9 mouse cellular contexts compared by ENCODE assay signal in the genomic region with DNA sequence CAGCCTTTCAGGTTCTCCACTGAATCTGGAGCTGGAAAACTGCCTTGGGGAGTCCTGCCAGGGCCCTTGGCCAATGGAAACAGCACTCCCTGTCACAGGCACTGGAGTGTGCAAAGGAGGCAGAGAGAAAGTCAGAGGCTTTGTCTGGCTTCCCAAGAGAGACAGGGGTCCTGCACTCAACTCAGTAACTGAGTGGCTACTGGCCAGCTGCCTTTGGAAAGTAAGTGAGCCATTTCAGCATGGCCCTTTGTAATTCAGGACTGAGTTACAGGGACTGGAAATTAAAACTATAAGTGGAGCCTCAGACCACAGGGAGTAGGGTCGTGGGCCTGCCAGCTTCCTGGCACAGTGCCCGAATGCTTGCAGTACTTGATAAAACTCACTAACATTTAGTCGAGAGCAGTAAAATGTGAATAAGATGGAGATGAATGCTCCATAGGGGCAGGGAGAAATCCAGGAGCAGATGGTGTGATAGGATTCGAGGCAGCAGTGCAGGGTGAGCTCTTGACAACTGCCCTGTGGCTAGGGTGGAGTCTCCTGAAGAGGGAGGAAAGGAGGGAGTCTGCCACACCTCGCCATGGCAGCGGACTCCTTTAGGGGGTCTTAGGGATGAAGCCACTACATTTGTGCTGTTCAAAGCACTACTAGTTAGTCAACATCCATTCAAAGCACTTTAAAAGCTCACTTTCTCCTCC. TPM values are rescaled to one million over a fixed set of nuclear protein-coding genes. Genes with fewer than 3 reads are reported as not detected.
A peak's percentile ranks its signal among the peaks of the same experiment; 100 is the strongest.
DNase-seq lines count a peak whose midpoint lies in the region; ATAC-seq and TF ChIP-seq lines count a peak whose summit lies in the region.
"Had no signal": no experiment of that assay in that cellular context is flagged by ENCODE, and none has a peak within 500 bp of the region (broad histone marks: within the 10 kb centered on the region; RNA-seq: fewer than 3 reads in every experiment).

No protein-coding gene starts in this region.

- H3K9me3 ChIP-seq in neural tube, embryonic 11.5 days (ENCODE audit: control insufficient read depth, low read length): no peaks in the 10 kb centered on the region
- no peaks in the 10 kb centered on the region for H3K9me3 ChIP-seq in forebrain, postnatal 0 days (ENCODE audit: low read length)
- no peaks in the 10 kb centered on the region for H3K9me3 ChIP-seq in lung, embryonic 15.5 days

- H3K4me3 ChIP-seq in neural tube, embryonic 11.5 days (ENCODE audit: low read depth, low read length): no peak overlapping the region
- H3K4me3 ChIP-seq in forebrain, postnatal 0 days (ENCODE audit: low read depth, low read length): no peak overlapping the region
- no peak overlapping the region for H3K4me3 ChIP-seq in lung, embryonic 15.5 days

- no peaks in the 10 kb centered on the region for H3K36me3 ChIP-seq in neural tube, embryonic 11.5 days (ENCODE audit: control insufficient read depth, insufficient read depth, low read length)
- no peaks in the 10 kb centered on the region for H3K36me3 ChIP-seq in forebrain, postnatal 0 days (ENCODE audit: insufficient read depth)
- no peaks in the 10 kb centered on the region for H3K36me3 ChIP-seq in lung, embryonic 15.5 days

- TF ChIP-seq CTCF in forebrain, postnatal 0 days (IDR thresholded peaks at IDR 0.05; ENCODE audit: low read depth): no peak

- no peak overlapping the region for H3K9ac ChIP-seq in neural tube, embryonic 11.5 days (ENCODE audit: low read length)
- H3K9ac ChIP-seq in forebrain, postnatal 0 days: no peak overlapping the region
- H3K9ac ChIP-seq in lung, embryonic 15.5 days: no peak overlapping the region
- H3K9ac ChIP-seq: liver, embryonic 14.5 days had no signal

- peak; percentile 56; the same call in 1 of the 2 replicates for ATAC-seq in neural tube, embryonic 11.5 days (ENCODE audit: insufficient read depth, low FRiP score, low TSS enrichment)
- ATAC-seq in forebrain, postnatal 0 days: peak; percentile 93
- peak; percentile 90 for ATAC-seq in lung, embryonic 15.5 days (ENCODE audit: borderline replicate concordance, extremely low read depth, low FRiP score, low TSS enrichment)

- 54% methylated on average over 6 of the region's 6 CpGs for WGBS in neural tube, embryonic 11.5 days
- WGBS in forebrain, postnatal 0 days: 18% methylated on average over 6 of the region's 6 CpGs
- WGBS in lung, embryonic 15.5 days: 14% methylated on average over 6 of the region's 6 CpGs

- peak overlapping the region; percentile 21; the same call in 1 of the 2 replicates for H3K27ac ChIP-seq in neural tube, embryonic 11.5 days (ENCODE audit: low read depth, low read length)
- H3K27ac ChIP-seq in forebrain, postnatal 0 days (ENCODE audit: low read depth, low read length): peak overlapping the region; percentile 15; the same call in 1 of the 2 replicates
- H3K27ac ChIP-seq in lung, embryonic 15.5 days: peak overlapping the region; percentile 89
- H3K27ac ChIP-seq: liver, embryonic 14.5 days had no signal

- peak; percentile 31 for DNase-seq in neural tube, embryonic 11.5 days (ENCODE audit: low spot score)
- DNase-seq in neural tube, embryonic 10.5 days (ENCODE audit: extremely low spot score, low spot score): no peak
- peak; percentile 87 for DNase-seq in forebrain, postnatal 0 days
- DNase-seq in heart, postnatal 14 days: peak; percentile 90 to 94
- DNase-seq in layer of hippocampus, adult 11-12 months (ENCODE audit: low spot score): peak; percentile 78
- peak; percentile 66 for DNase-seq in right cerebral cortex, postnatal 25 days
- DNase-seq in spleen, adult 12 weeks (ENCODE audit: low spot score): no peak

- intact Hi-C loops in heart, postnatal 14 days (cut with DNase I): loop anchor here (10.0 kb wide), 1 partner anchor 250 kb away; a partner anchor contains a TSS

- no peak overlapping the region for H3K4me2 ChIP-seq in neural tube, embryonic 11.5 days (ENCODE audit: low read depth)
- no peak overlapping the region for H3K4me2 ChIP-seq in forebrain, postnatal 0 days (ENCODE audit: low read depth)
- H3K4me2 ChIP-seq in lung, embryonic 15.5 days: peak overlapping the region; percentile 14; the same call in 1 of the 2 replicates

- H3K4me1 ChIP-seq in neural tube, embryonic 11.5 days (ENCODE audit: control insufficient read depth, insufficient read depth, low read length): peaks cover 6% of the 10 kb centered on the region; the same call in 1 of the 2 replicates
- peaks cover 13% of the 10 kb centered on the region; the same call in 1 of the 2 replicates for H3K4me1 ChIP-seq in forebrain, postnatal 0 days (ENCODE audit: insufficient read depth)
- peaks cover 31% of the 10 kb centered on the region for H3K4me1 ChIP-seq in lung, embryonic 15.5 days

- H3K27me3 ChIP-seq in neural tube, embryonic 11.5 days (ENCODE audit: control insufficient read depth, insufficient read depth, low read length): no peaks in the 10 kb centered on the region
- H3K27me3 ChIP-seq in forebrain, postnatal 0 days (ENCODE audit: insufficient read depth, low read length): no peaks in the 10 kb centered on the region
- H3K27me3 ChIP-seq in lung, embryonic 15.5 days: no peaks in the 10 kb centered on the region

RNA-seq across cellular contexts. Expression of a gene that starts 35.4 kb away (rescaled TPM):
- polyA plus RNA-seq in neural tube, embryonic 11.5 days (2014; fragmentation: Nextera tagmentation; extraction: Ambion mirVana): 0.27 and 0.55 TPM in 2 replicates
- total RNA-seq in forebrain, postnatal 0 days (2014; rRNA removed): 13.2 and 25.4 TPM in 2 replicates
- polyA plus RNA-seq in forebrain, postnatal 0 days (2015; fragmentation: Nextera tagmentation; extraction: Ambion mirVana): 54.0 and 57.9 TPM in 2 replicates
- total RNA-seq in heart, postnatal 14 days (2021): 1 to 10 TPM; 2.6 to 2.9 TPM
- polyA plus RNA-seq in lung, embryonic 15.5 days (2015; fragmentation: Nextera tagmentation; extraction: Ambion mirVana): 19.8 and 20.7 TPM in 2 replicates

Comparison
In these comparisons a context has a peak if more than half of its experiments do, and no peak if none do; other contexts are left out.
1. DNase-seq: peak in neural tube, embryonic 11.5 days (single experiment), forebrain, postnatal 0 days (single experiment), heart, postnatal 14 days (2 of 2), layer of hippocampus, adult 11-12 months (single experiment) and right cerebral cortex, postnatal 25 days (single experiment); none in neural tube, embryonic 10.5 days (single experiment) and spleen, adult 12 weeks (single experiment).
2. H3K27ac ChIP-seq: peak in every context shown above with its lines; median percentile 89 in lung, embryonic 15.5 days; 21 in neural tube, embryonic 11.5 days; 15 in forebrain, postnatal 0 days.
3. RNA of a gene that starts 35.4 kb away (polyA plus RNA-seq): 54.0 to 57.9 TPM in forebrain, postnatal 0 days and 19.8 to 20.7 TPM in lung, embryonic 15.5 days; 0.27 to 0.55 TPM in neural tube, embryonic 11.5 days; every median in the first group is over 10 times any median in the second.
4. Peak in every context shown above with its lines, with median percentiles within 50 percentile points of each other: ATAC-seq.